Mouse (Mus musculus) kidney, adult 8-10 months (tissue): ENCODE results near the gene Olfr1333.
"Not testable (repeated sequence)": the region's sequence is repeated elsewhere in the genome, so short reads cannot be mapped to it uniquely, and the experiment has no call there.

Source experiments
- DNase-seq, 2 experiments: peaks; one replicate each; pipeline ENCODE4 v3.0.0; 2022

Olfr1333 gene

GRCm38 (mm10) chr4:118836179-118836578 is at the start of gene Olfr1333:
Gene Olfr1333 (minus strand): TSS chr4:118836279.
- no peak for DNase-seq

- no peak for DNase-seq
Observed at GRCm38 (mm10) chr4:118867566-118867965, 31.5 kb upstream of the Olfr1333 start.

DNA sequence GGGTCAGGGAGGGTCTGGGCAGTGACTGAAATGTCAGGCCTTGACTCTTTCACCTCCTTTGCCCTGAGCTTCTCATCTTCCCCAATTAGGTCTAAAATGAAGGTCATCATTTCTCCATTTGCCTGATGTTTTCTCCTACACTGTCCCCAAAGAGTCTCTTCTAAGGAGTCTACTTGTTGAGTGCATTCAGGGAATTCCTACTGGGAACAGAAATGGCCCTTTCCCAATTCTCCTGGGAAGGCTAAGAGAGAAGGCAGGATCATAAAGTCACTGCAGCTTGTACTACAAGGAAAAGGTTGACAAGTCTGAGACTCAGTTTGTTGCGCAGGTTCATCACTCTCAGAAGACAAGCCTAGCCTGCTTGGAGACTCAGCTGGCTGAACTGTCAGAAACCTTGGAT is 28.3 kb upstream of the Olfr1333 start, which contains the start of gene Olfr1331:
Gene Olfr1331, plus strand, starts transcription at position 301 of the 400 bp plus-strand sequence.
- DNase-seq, result no peak

DNA sequence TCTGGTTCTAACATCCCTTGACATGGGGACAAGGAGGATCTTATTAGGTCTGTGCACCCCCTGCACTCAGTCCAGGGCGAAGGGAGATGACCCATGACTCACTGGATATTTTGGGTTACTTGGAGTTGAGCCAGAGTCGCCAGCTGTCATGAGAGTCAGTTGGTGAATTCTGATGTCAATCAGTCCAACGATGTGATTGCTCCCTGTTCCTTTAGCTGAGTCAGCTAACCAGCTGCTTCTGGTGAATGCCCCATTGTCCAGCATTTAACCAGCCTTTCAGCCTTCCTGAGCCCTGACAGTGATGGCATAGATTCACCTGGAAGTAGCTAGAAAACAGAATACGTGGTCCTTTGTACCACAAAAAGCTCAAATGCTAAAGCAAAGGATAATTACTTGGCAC is 26.6 kb upstream of the Olfr1333 start:
- no peak for DNase-seq

GRCm38 (mm10) chr4:118861791-118862190 is 25.7 kb upstream of the Olfr1333 start:
- DNase-seq, result no peak

DNA sequence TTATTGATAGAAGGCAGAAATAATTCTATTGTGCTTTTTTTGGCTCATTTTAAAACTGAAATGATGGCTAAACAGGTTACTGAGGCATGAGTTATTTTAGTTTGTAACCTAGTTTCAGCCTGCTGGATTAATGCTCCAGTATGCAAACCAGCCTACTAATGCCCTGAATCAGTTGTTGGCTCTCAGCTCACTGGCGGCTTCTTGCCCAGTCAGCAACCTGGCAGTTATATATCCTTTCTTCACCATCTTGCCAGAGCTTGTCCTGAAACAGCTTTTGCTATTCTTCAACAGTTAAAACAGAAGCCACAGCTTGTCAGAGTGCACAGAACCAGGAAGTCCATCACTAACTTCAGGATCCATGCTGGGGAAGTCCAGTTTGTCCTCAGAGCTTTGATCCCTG is 17.2 kb downstream of the Olfr1333 start:
- no peak for DNase-seq

DNA sequence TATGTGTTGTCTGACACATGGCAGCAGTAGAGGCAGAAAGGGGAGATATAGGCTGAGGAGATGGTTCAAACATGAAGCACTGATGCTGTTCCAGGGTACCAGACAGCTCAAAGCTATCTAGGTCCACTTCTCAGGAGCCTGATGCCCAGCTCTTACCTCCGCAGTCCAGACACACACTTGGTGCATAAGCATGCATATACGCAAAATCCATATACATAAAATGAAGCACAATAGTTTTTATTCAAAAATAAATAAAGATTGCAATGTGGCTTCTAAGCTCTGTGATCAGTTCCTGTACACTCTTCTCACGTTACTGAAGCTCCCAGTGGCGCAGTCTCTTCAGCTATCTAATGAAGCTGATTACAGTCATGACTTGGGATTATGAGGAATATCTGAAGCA is 26.2 kb downstream of the Olfr1333 start, which contains the start of gene Olfr1335:
Gene Olfr1335, minus strand, starts transcription at position 101 of the 400 bp plus-strand sequence.
- DNase-seq, result no peak

DNA sequence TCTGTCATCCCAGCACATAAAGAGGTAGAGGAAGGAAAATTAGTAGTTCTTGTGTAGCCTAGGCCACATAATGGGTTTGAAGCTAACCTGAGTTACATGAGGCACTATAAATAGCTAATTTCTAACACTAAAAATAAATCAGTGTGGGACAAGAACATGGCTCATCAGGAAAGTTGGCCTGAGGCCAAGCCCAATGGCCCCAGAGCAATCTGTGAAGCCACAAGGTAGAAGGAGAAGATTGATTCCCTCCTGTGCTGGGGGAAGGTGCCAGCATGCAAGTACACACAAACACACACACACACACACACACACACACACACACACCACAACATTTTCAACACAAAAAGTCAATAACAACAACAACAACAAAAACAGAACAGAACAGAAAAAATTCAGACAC is 43.3 kb downstream of the Olfr1333 start:
- not testable (repeated sequence) for DNase-seq

DNA sequence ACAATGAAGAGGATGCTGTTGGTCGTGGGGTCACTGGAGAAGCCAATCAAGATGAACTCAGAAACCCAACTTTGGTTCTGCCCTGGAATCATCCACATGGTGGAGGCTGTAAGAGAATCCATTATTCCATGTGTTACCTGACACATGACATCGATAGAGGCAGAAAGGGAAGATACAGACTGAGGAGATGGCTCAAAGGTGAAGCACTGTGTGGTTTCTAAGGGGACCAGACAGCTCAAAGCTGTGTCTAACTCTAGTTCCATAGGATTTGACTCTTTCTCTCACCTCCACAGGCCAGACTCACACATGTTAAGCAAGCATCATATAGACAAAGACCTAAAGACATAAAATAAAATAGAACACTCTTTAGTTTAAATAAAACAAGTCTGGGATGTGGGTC is 53.6 kb downstream of the Olfr1333 start, which contains the start of gene Olfr1337:
Gene Olfr1337, minus strand, starts transcription at position 101 of the 400 bp plus-strand sequence.
- no peak for DNase-seq
